Mouse (Mus musculus): ENCODE results near the gene Arl5a. TPM values are rescaled to one million over a fixed set of nuclear protein-coding genes. Genes with fewer than 3 reads are reported as not detected.

Arl5a gene
- 8.3 and 9.2 TPM in 2 replicates for polyA plus RNA-seq (2012; rRNA removed)

GRCm38 (mm10) chr2:52424747-52425522 is at the start of gene Arl5a:
Arl5a (minus strand) TSS chr2:52424901.

DNA sequence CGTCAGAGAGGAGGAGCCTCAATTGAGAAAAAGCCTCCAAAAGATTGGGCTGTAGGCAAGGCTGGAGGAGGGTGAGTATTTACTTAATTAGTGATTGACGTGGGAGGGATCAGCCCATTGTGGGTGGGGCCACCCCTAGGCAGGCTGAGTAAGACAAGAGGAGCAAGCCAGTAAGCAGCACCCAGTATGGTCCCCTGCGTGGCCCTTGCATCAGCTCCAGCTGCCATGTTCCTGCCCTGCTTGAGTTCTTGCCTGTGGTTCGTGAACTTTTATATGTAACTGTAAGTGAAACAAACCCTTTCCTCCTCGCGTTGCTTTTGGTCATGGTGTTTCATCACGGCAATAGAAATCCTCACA is 46.3 kb downstream of the Arl5a start, which contains the start of gene Neb:
Gene Neb (minus strand): TSS at position 27 of the 357 bp plus-strand sequence.

Other genes starting within 250 kb of the Arl5a start
- 0.03 and 0.06 TPM in 2 replicates for gene Neb, start 46.4 kb downstream of the Arl5a start, polyA plus RNA-seq (2012; rRNA removed)